Mouse (Mus musculus) C2C12 (cell line): Measurements from ENCODE around the gene Spcs2.

Source experiments
- CEBPB ChIP-seq: IDR thresholded peaks from one replicate; pipeline ENCODE4 v1.6.1; 2011; ENCODE audit warnings: low read depth, mild to moderate bottlenecking, control low read depth, moderate library complexity
- CTCF ChIP-seq: IDR thresholded peaks from one replicate; pipeline ENCODE4 v1.5.1; 2011; ENCODE audit not compliant: control insufficient read depth, insufficient read depth, insufficient read length
- FOSL1 ChIP-seq: IDR thresholded peaks from one replicate; pipeline ENCODE4 v1.8.0; 2011; ENCODE audit warnings: mild to moderate bottlenecking, low read length; ENCODE audit not compliant: poor library complexity, insufficient read depth, severe bottlenecking
- MAX ChIP-seq: IDR thresholded peaks from one replicate; pipeline ENCODE4 v1.6.1; 2011; ENCODE audit warnings: mild to moderate bottlenecking, control low read depth
- MYOD1 ChIP-seq: IDR thresholded peaks from one replicate; pipeline ENCODE4 v1.6.1; 2011; ENCODE audit warnings: low read depth; ENCODE audit not compliant: control insufficient read depth, insufficient read length
- MYOG ChIP-seq: IDR thresholded peaks from one replicate; pipeline ENCODE4 v1.6.1; 2011; ENCODE audit not compliant: control insufficient read depth, insufficient read length; ENCODE audit errors: extremely low read depth
- USF1 ChIP-seq: IDR thresholded peaks from one replicate; pipeline ENCODE4 v1.6.1; 2011; ENCODE audit warnings: low read depth, mild to moderate bottlenecking, control low read depth, moderate library complexity

- no peak for TF ChIP-seq CTCF
- no peak for TF ChIP-seq MAX
- no peak for TF ChIP-seq MYOG
- TF ChIP-seq MYOD1 = no peak
- no peak for TF ChIP-seq USF1
- TF ChIP-seq FOSL1 = no peak
- TF ChIP-seq CEBPB = no peak
Observed at GRCm38 (mm10) chr7:99858175-99858812, 5.0 kb downstream of the Spcs2 start.
